Mouse (Mus musculus): ENCODE measurements around the gene 4930590J08Rik. TPM values are rescaled to one million over a fixed set of nuclear protein-coding genes. Genes with fewer than 3 reads are reported as not detected.
A peak's percentile ranks its signal among the peaks of the same experiment; 100 is the strongest.

The 4930590J08Rik gene
- polyA plus RNA-seq, 1 experiment from 2014 or later, result 0.79 TPM

GRCm38 (mm10) chr6:91978371-91979300, 76.0 kb downstream of the 4930590J08Rik start, which contains the start of gene Fgd5:
TSS of gene Fgd5 (plus strand) at chr6:91978878.
- TF ChIP-seq CTCF (IDR thresholded peaks at IDR 0.05; ENCODE audit: low read depth), result no peak
- peak within 1 kb of the TSS; percentile 88 for H3K4me2 ChIP-seq
- no peaks in the 10 kb centered on the region for H3K36me3 ChIP-seq (ENCODE audit: insufficient read depth)
- peaks cover 17% of the 10 kb centered on the region for H3K27me3 ChIP-seq (ENCODE audit: insufficient read depth, low read length)
- peak within 1 kb of the TSS; percentile 62 for H3K9ac ChIP-seq
- no peaks in the 10 kb centered on the region for H3K4me1 ChIP-seq (ENCODE audit: insufficient read depth)
- DNase-seq (peak; percentile 81), ATAC-seq (ENCODE audit: insufficient read depth) (peak; percentile 86)
- H3K4me3 ChIP-seq (ENCODE audit: low read depth, low read length), result peak within 1 kb of the TSS; percentile 59
- no peaks in the 10 kb centered on the region for H3K9me3 ChIP-seq (ENCODE audit: low read depth, low read length)
- 2% methylated on average over 41 of the region's 62 CpGs for WGBS
- no peak within 1 kb of the TSS for H3K27ac ChIP-seq (ENCODE audit: low read depth)

GRCm38 (mm10) chr6:91979301-91979996, 76.8 kb downstream of the 4930590J08Rik start:
- TF ChIP-seq CTCF (IDR thresholded peaks at IDR 0.05; ENCODE audit: low read depth), result no peak
- peak; percentile 36 for ATAC-seq (ENCODE audit: insufficient read depth)
- H3K9ac ChIP-seq, result peak overlapping the region; percentile 62
- H3K4me1 ChIP-seq (ENCODE audit: insufficient read depth), result no peaks in the 10 kb centered on the region
- no peaks in the 10 kb centered on the region for H3K9me3 ChIP-seq (ENCODE audit: low read depth, low read length)
- peak overlapping the region; percentile 88 for H3K4me2 ChIP-seq
- no peaks in the 10 kb centered on the region for H3K36me3 ChIP-seq (ENCODE audit: insufficient read depth)
- peak; percentile 27 for DNase-seq
- no peak overlapping the region for H3K27ac ChIP-seq (ENCODE audit: low read depth)
- 6% methylated on average over 23 of the region's 23 CpGs for WGBS
- H3K27me3 ChIP-seq (ENCODE audit: insufficient read depth, low read length), result peaks cover 17% of the 10 kb centered on the region
- H3K4me3 ChIP-seq (ENCODE audit: low read depth, low read length), result peak overlapping the region; percentile 59

- DNase-seq, result no peak
- WGBS, result 59% methylated on average over 3 of the region's 3 CpGs
- no peak overlapping the region for H3K27ac ChIP-seq (ENCODE audit: low read depth)
Observed at GRCm38 (mm10) chr6:91980011-91980410, 77.4 kb downstream of the 4930590J08Rik start.

GRCm38 (mm10) chr6:91990101-91990500, 87.5 kb downstream of the 4930590J08Rik start:
- Histone ChIP-seq H3K4me2 (no peak overlapping the region), H3K9ac (no peak overlapping the region), H3K9me3 (ENCODE audit: low read depth, low read length) (no peaks in the 10 kb centered on the region), H3K4me3 (ENCODE audit: low read depth, low read length) (no peak overlapping the region), H3K27me3 (ENCODE audit: insufficient read depth, low read length) (no peaks in the 10 kb centered on the region), H3K27ac (ENCODE audit: low read depth) (no peak overlapping the region), H3K4me1 (ENCODE audit: insufficient read depth) (no peaks in the 10 kb centered on the region), H3K36me3 (ENCODE audit: insufficient read depth) (no peaks in the 10 kb centered on the region)
- DNase-seq, result no peak
- no peak for TF ChIP-seq CTCF (IDR thresholded peaks at IDR 0.05; ENCODE audit: low read depth)
- no peak for ATAC-seq (ENCODE audit: insufficient read depth)
- WGBS, result 88% methylated on average over 8 of the region's 8 CpGs

More at GRCm38 (mm10) chr6:91980011-91980410, 77.4 kb downstream of the 4930590J08Rik start:
- H3K9me3 ChIP-seq (ENCODE audit: low read depth, low read length), result no peaks in the 10 kb centered on the region
- peak overlapping the region; percentile 88 for H3K4me2 ChIP-seq
- peak overlapping the region; percentile 59 for H3K4me3 ChIP-seq (ENCODE audit: low read depth, low read length)
- no peak for ATAC-seq (ENCODE audit: insufficient read depth)
- no peak overlapping the region for H3K9ac ChIP-seq
- no peaks in the 10 kb centered on the region for H3K4me1 ChIP-seq (ENCODE audit: insufficient read depth)
- no peak for TF ChIP-seq CTCF (IDR thresholded peaks at IDR 0.05; ENCODE audit: low read depth)
- H3K27me3 ChIP-seq (ENCODE audit: insufficient read depth, low read length), result peaks cover 17% of the 10 kb centered on the region
- no peaks in the 10 kb centered on the region for H3K36me3 ChIP-seq (ENCODE audit: insufficient read depth)

GRCm38 (mm10) chr6:91992823-91993222, 90.2 kb downstream of the 4930590J08Rik start:
- Histone ChIP-seq H3K9ac (no peak overlapping the region), H3K4me2 (no peak overlapping the region), H3K36me3 (ENCODE audit: insufficient read depth) (no peaks in the 10 kb centered on the region), H3K27ac (ENCODE audit: low read depth) (no peak overlapping the region), H3K4me3 (ENCODE audit: low read depth, low read length) (no peak overlapping the region), H3K27me3 (ENCODE audit: insufficient read depth, low read length) (no peaks in the 10 kb centered on the region), H3K9me3 (ENCODE audit: low read depth, low read length) (no peaks in the 10 kb centered on the region), H3K4me1 (ENCODE audit: insufficient read depth) (no peaks in the 10 kb centered on the region)
- TF ChIP-seq CTCF (IDR thresholded peaks at IDR 0.05; ENCODE audit: low read depth), result no peak
- DNase-seq, result no peak
- WGBS, result 69% methylated on average over 2 of the region's 2 CpGs
- ATAC-seq (ENCODE audit: insufficient read depth), result no peak

- no peaks in the 10 kb centered on the region for H3K4me1 ChIP-seq (ENCODE audit: insufficient read depth)
- H3K9me3 ChIP-seq (ENCODE audit: low read depth, low read length), result no peaks in the 10 kb centered on the region
- no peak overlapping the region for H3K27ac ChIP-seq (ENCODE audit: low read depth)
- H3K36me3 ChIP-seq (ENCODE audit: insufficient read depth), result no peaks in the 10 kb centered on the region
- no peaks in the 10 kb centered on the region for H3K27me3 ChIP-seq (ENCODE audit: insufficient read depth, low read length)
- WGBS, result 63% methylated on average over 8 of the region's 8 CpGs
- H3K4me3 ChIP-seq (ENCODE audit: low read depth, low read length), result no peak overlapping the region
- no peak overlapping the region for H3K9ac ChIP-seq
- DNase-seq (no peak), ATAC-seq (ENCODE audit: insufficient read depth) (no peak)
- H3K4me2 ChIP-seq, result no peak overlapping the region
- no peak for TF ChIP-seq CTCF (IDR thresholded peaks at IDR 0.05; ENCODE audit: low read depth)
Observed at GRCm38 (mm10) chr6:91993795-91994505, 91.3 kb downstream of the 4930590J08Rik start.
